Mouse (Mus musculus) embryonic fibroblast, embryonic 13.5 days (primary cell): ENCODE data around the gene Dnah8.

Source experiments
- CTCF ChIP-seq: IDR thresholded peaks from 2 replicates; pipeline ENCODE4 v1.5.1; 2011; ENCODE audit warnings: mild to moderate bottlenecking, control low read depth, low read length, moderate library complexity, borderline replicate concordance; ENCODE audit not compliant: insufficient read depth
- POLR2A ChIP-seq: IDR thresholded peaks from 2 replicates; pipeline ENCODE4 v1.6.1; 2011; ENCODE audit warnings: low read depth, mild to moderate bottlenecking, control low read depth, low read length, moderate library complexity

DNA sequence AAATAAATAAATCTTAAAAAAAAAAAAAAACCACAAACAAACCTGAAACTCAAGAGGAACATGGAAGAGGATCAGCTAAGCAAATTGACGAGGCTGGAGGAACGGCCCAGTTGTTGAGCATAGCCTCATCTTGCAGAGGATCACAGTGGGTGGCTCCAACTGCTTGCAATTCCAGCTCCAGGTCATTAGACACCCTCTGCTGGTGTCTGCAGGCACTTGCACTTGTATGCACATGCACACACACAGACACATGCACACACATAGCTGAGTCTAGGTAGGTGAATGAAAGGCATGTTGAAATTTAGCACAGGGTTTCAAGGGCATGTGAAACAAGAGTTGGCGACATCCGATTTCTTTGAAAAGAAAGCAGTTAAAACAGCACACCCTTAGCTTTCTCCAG, 55.5 kb downstream of the Dnah8 start:
- no peak for TF ChIP-seq CTCF
- TF ChIP-seq POLR2A = no peak
